Mouse (Mus musculus) hindbrain, embryonic 16.5 days (tissue): ENCODE data around the gene Tfdp1. TPM values are rescaled to one million over a fixed set of nuclear protein-coding genes. Genes with fewer than 3 reads are reported as not detected.

Experiments used
- ATAC-seq: fragments of 200-750 bp; cut with Nextera tagmentation; 2 replicates; pipeline ENCODE4 v1.8.0; 2017; ENCODE audit warnings: moderate TSS enrichment, moderate library complexity
- H3K27ac ChIP-seq: fragments of 300-500 bp; sonication (generic); 2 replicates; pipeline ENCODE4 v1.5.1; 2014; ENCODE audit warnings: low read depth, mild to moderate bottlenecking, control low read depth, low read length, moderate library complexity
- H3K27me3 ChIP-seq: fragments of 300-500 bp; sonication (generic); replicated peaks from 2 replicates; pipeline ENCODE4 v1.6.1; 2014; ENCODE audit warnings: low read length; ENCODE audit not compliant: control insufficient read depth, insufficient read depth
- H3K36me3 ChIP-seq: fragments of 300-500 bp; sonication (generic); 2 replicates; pipeline ENCODE4 v1.6.1; 2014; ENCODE audit warnings: mild to moderate bottlenecking, low read length, moderate library complexity, mixed read lengths; ENCODE audit not compliant: control insufficient read depth, insufficient read depth
- H3K4me1 ChIP-seq: fragments of 300-500 bp; sonication (generic); 2 replicates; pipeline ENCODE4 v1.6.1; 2014; ENCODE audit warnings: low read depth, low read length; ENCODE audit not compliant: control insufficient read depth, insufficient read depth
- H3K4me2 ChIP-seq: fragments of 300-500 bp; sonication (generic); 2 replicates; pipeline ENCODE4 v1.6.1; 2014; ENCODE audit warnings: mild to moderate bottlenecking, low read length, control low read depth, moderate library complexity
- H3K4me3 ChIP-seq: fragments of 300-500 bp; sonication (generic); 2 replicates; pipeline ENCODE4 v1.5.1; 2014; ENCODE audit warnings: mild to moderate bottlenecking, low read length, control low read depth, moderate library complexity
- H3K9ac ChIP-seq: fragments of 300-500 bp; sonication (generic); 2 replicates; pipeline ENCODE4 v1.6.1; 2014; ENCODE audit warnings: low read depth, mild to moderate bottlenecking, control low read depth, low read length, moderate library complexity
- H3K9me3 ChIP-seq: fragments of 300-500 bp; sonication (generic); 2 replicates; pipeline ENCODE4 v1.6.1; 2014; ENCODE audit warnings: mild to moderate bottlenecking, low read length, moderate library complexity; ENCODE audit not compliant: control insufficient read depth
- WGBS: fragments of 180-500 bp; shearing (Covaris S2); extraction: QIAGEN DNeasy Blood & Tissue Kit; methylation state at CpG from one replicate; pipeline ENCODE4 v1.1.7; 2014; 5-methylcytosine and 5-hydroxymethylcytosine counted together
- polyA plus RNA-seq: library from polyadenylated mRNA; unstranded; fragments of >200 nt; fragmentation: Nextera tagmentation; extraction: Ambion mirVana; gene quantifications from 2 replicates; pipeline ENCODE4 v1.2.1, GENCODE M21; 2015

Gene Tfdp1
- polyA plus RNA-seq, 1 experiment from 2014 or later, result 85.8 TPM

DNA sequence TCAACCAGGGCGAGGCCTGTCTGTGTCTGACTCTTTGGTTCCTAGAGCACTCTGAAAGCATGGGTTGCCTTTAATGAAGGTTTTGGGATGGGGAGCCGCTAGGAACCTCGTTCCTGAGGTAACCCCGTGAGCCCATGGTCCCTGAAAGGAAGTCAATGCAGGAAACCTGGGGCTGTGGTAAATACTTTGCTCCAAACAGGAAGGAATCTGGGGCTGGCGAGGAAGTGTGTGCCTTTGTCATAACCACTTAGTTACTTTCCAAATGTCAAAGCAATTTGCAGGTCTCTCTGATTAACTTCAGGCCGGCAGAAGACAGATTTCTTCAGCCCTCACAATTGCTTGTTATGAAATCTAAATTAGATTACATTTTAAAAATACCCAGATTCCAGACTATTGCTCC, 88.8 kb downstream of the Tfdp1 start:
- H3K9ac ChIP-seq, result no peak overlapping the region
- H3K27me3 ChIP-seq, result no peaks in the 10 kb centered on the region
- WGBS, result 74% methylated on average over 6 of the region's 6 CpGs
- H3K9me3 ChIP-seq, result no peaks in the 10 kb centered on the region
- H3K4me1 ChIP-seq, result peaks cover 4% of the 10 kb centered on the region; the same call in 1 of the 2 replicates
- ATAC-seq, result no peak
- no peak overlapping the region for H3K27ac ChIP-seq
- no peak overlapping the region for H3K4me2 ChIP-seq
- H3K4me3 ChIP-seq, result no peak overlapping the region
- H3K36me3 ChIP-seq, result no peaks in the 10 kb centered on the region

Other genes starting within 250 kb of the Tfdp1 start
- 36.8 and 41.2 TPM in 2 replicates for gene Pcid2, start 233.3 kb upstream of the Tfdp1 start, polyA plus RNA-seq
- 67.5 and 72.7 TPM in 2 replicates for gene Cul4a, start 233.1 kb upstream of the Tfdp1 start, polyA plus RNA-seq
- 318 and 342 TPM in 2 replicates for gene Lamp1, start 179.6 kb upstream of the Tfdp1 start, polyA plus RNA-seq
- 13.2 and 15.2 TPM in 2 replicates for gene Grtp1, start 138.1 kb upstream of the Tfdp1 start, polyA plus RNA-seq
- gene Adprhl1, start 84.6 kb upstream of the Tfdp1 start, polyA plus RNA-seq, result 0.59 and 0.60 TPM in 2 replicates
- 34.4 and 35.4 TPM in 2 replicates for gene Dcun1d2, start 50.6 kb upstream of the Tfdp1 start, polyA plus RNA-seq
- 50.6 and 57.2 TPM in 2 replicates for gene Tmco3, start 50.6 kb upstream of the Tfdp1 start, polyA plus RNA-seq
- gene Atp4b, start 58.1 kb downstream of the Tfdp1 start, polyA plus RNA-seq, result not detected in 2 replicates
- not detected in 2 replicates for gene Grk1, start 66.3 kb downstream of the Tfdp1 start, polyA plus RNA-seq
- gene Tmem255b, start 96.4 kb downstream of the Tfdp1 start, polyA plus RNA-seq, result 1.8 and 3.1 TPM in 2 replicates
- 65.1 and 67.4 TPM in 2 replicates for gene Gas6, start 155.7 kb downstream of the Tfdp1 start, polyA plus RNA-seq
- gene 1700029H14Rik, start 223.7 kb downstream of the Tfdp1 start, polyA plus RNA-seq, result not detected in 2 replicates